ENCODE assay signal across 8 mouse cellular contexts in genomic region chr2:65342057-65342456, GRCm38 (mm10). TPM values are rescaled to one million over a fixed set of nuclear protein-coding genes. Genes with fewer than 3 reads are reported as not detected.
DNase-seq lines count a peak whose midpoint lies in the region; ATAC-seq lines count a peak whose summit lies in the region.

No protein-coding gene starts in this region.

- peak; percentile 50; the same call in 1 of the 2 replicates for ATAC-seq in liver, embryonic 13.5 days (ENCODE audit: low read depth)
- ATAC-seq in erythroid progenitor cell, adult 5-6 weeks (replicated peaks; ENCODE audit: low FRiP score, poor library complexity, severe bottlenecking): no peak
- ATAC-seq in forebrain, embryonic 11.5 days (replicated peaks; ENCODE audit: low FRiP score): no peak

- no peak overlapping the region for H3K27ac ChIP-seq in liver, embryonic 13.5 days
- no peak overlapping the region for H3K27ac ChIP-seq in forebrain, embryonic 11.5 days (ENCODE audit: low read depth, low read length)

- H3K27me3 ChIP-seq in liver, embryonic 13.5 days: no peaks in the 10 kb centered on the region
- H3K27me3 ChIP-seq in forebrain, embryonic 11.5 days (ENCODE audit: control insufficient read depth, insufficient read depth, low read length): no peaks in the 10 kb centered on the region

- peak; percentile 8 to 12 for DNase-seq in kidney, postnatal 36 days
- no peak for DNase-seq in kidney, adult 8-10 months
- peak; percentile 53 for DNase-seq in embryo, embryonic 10.5 days (ENCODE audit: low spot score)
- DNase-seq in liver, embryonic 13.5 days: peak; percentile 20
- peak; percentile 44 to 61 for DNase-seq in spleen, postnatal 4 days (ENCODE audit: low spot score in 2 of 2)
- no peak for DNase-seq in forebrain, embryonic 11.5 days (ENCODE audit: low spot score)
- no peak for DNase-seq in c-Kit-positive CD71-positive TER-119-positive erythroid progenitor cells, embryonic 14.5 days (ENCODE audit: low spot score)

- 0 out of 2 replicates have a peak, but pooled peaks cover 3% of the 10 kb centered on the region for H3K4me1 ChIP-seq in liver, embryonic 13.5 days (replicated peaks)
- H3K4me1 ChIP-seq in forebrain, embryonic 11.5 days (replicated peaks; ENCODE audit: control insufficient read depth, insufficient read depth, low read length): no peaks in the 10 kb centered on the region; the same call in 1 of the 2 replicates

- no peak overlapping the region for H3K9ac ChIP-seq in liver, embryonic 13.5 days
- no peak overlapping the region for H3K9ac ChIP-seq in forebrain, embryonic 11.5 days (ENCODE audit: low read length)

- no peaks in the 10 kb centered on the region for H3K36me3 ChIP-seq in liver, embryonic 13.5 days
- no peaks in the 10 kb centered on the region for H3K36me3 ChIP-seq in forebrain, embryonic 11.5 days (ENCODE audit: control insufficient read depth, insufficient read depth, low read length)

- no peak overlapping the region for H3K4me2 ChIP-seq in liver, embryonic 13.5 days
- no peak overlapping the region for H3K4me2 ChIP-seq in forebrain, embryonic 11.5 days (ENCODE audit: low read depth, low read length, severe bottlenecking)

- WGBS in liver, embryonic 13.5 days (ENCODE audit: insufficient replicate concordance): 23% methylated on average over 10 of the region's 10 CpGs
- WGBS in forebrain, embryonic 11.5 days: 80% methylated on average over 10 of the region's 10 CpGs

- H3K4me3 ChIP-seq in liver, embryonic 13.5 days (replicated peaks): no peak overlapping the region
- no peak overlapping the region for H3K4me3 ChIP-seq in forebrain, embryonic 11.5 days (ENCODE audit: low read depth, low read length)

- H3K9me3 ChIP-seq in liver, embryonic 13.5 days (replicated peaks): no peaks in the 10 kb centered on the region
- H3K9me3 ChIP-seq in forebrain, embryonic 11.5 days (ENCODE audit: control insufficient read depth, low read length): no peaks in the 10 kb centered on the region

RNA-seq across cellular contexts. Expression of gene Slc38a11, which starts 21.8 kb away (rescaled TPM):
- polyA plus RNA-seq in liver, embryonic 13.5 days (2015; fragmentation: Nextera tagmentation; extraction: Ambion mirVana): not detected in 2 replicates
- not detected in 2 replicates for total RNA-seq in erythroid progenitor cell, adult 5-6 weeks (2015; ENCODE audit: low replicate concordance)
- total RNA-seq in erythroid progenitor cell, adult 5-6 weeks (2017; ENCODE audit: low replicate concordance): not detected in 2 replicates
- polyA plus RNA-seq in forebrain, embryonic 11.5 days (2014; fragmentation: Nextera tagmentation; extraction: Ambion mirVana): 0.75 and 1.2 TPM in 2 replicates

Comparison
In these comparisons a context has a peak if more than half of its experiments do, and no peak if none do; other contexts are left out.
1. DNase-seq: peak in kidney, postnatal 36 days (2 of 2), embryo, embryonic 10.5 days (single experiment), liver, embryonic 13.5 days (single experiment) and spleen, postnatal 4 days (2 of 2); none in kidney, adult 8-10 months (0 of 2), forebrain, embryonic 11.5 days (single experiment) and c-Kit-positive CD71-positive TER-119-positive erythroid progenitor cells, embryonic 14.5 days (single experiment).